Mouse (Mus musculus): ENCODE results near the gene Zfp27.
"Not testable (repeated sequence)": the region's sequence is repeated elsewhere in the genome, so short reads cannot be mapped to it uniquely, and the experiment has no call there.

The Zfp27 gene

DNA sequence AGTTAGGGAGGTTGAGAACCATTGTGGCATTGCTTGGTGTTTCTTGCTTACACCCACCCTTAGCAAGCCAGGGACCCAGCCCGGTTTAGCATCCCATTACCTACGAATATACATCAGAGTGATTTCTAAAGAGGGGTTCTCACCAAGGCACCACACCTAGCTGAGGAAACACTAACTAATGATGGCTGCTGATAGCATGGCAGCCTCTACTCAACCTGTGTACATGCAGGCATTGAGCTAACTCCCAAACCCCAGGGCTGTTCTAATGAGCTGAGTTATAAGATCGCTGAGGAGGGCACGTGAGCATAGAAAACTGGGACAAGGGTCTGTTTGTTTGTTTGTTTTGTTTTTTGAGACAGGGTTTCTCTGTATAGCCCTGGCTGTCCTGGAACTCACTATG is 13.6 kb downstream of the Zfp27 start:
- in situ Hi-C loops (cut with MboI, MseI), result no loop called here

DNA sequence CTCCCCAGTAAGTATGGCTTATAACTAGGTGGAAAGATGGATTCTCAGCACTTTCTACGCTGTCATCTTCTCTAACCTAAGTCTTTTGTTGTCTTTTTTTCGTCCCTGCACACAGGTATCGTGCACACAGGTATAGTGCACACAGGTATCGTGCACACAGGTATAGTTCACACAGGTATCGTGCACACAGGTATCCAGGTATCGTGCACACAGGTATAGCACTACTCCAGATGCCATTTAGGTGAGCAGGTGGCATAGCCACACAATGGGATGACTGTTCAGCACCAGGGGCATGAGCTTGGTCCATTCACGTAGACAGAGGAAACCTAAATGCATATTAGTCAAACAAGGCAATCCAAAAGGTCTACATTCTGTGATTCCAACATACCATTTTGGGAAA is 15.9 kb downstream of the Zfp27 start:
- in situ Hi-C loops (cut with MboI, MseI), result no loop called here

DNA sequence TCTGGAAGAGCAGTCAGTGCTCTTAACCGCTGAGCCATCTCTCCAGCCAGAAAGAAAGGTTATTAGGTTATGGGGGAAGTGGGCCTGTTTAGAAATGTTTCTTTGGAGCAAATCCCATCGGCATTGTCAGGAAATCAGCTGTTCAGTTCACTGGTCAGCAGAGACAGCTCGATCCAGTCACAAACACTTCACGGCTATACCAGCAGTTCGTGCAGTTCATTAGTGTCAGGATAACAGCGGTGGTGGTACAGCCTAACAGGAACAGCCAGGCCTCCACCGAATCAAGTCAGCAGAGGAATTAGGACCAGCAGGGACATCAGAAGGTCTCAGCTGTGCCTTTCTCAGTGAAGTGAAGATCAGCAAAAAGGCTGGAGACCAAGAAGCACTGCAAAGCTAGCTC is 25.5 kb downstream of the Zfp27 start:
- in situ Hi-C loops (cut with MboI, MseI), result no loop called here

DNA sequence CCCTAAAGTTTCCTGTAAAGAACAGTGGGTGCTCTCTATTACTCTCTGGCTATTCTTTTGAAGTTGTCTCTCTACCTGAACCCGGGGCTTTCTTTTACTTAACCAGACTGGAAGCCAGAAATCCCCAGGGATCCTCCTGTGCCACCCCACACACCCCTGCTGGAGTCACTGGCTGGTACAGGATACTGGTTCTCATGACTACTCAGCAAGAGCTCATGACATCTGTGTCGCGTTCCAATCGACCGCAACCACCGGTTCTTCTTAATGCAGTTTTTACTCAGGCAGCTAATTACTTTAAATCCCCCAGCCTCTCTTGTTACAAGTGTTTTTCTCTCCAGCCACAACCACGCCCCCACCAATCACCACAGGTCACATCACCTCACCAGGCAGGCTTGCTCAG is 26.3 kb downstream of the Zfp27 start:
- in situ Hi-C loops (cut with MboI, MseI), result no loop called here

DNA sequence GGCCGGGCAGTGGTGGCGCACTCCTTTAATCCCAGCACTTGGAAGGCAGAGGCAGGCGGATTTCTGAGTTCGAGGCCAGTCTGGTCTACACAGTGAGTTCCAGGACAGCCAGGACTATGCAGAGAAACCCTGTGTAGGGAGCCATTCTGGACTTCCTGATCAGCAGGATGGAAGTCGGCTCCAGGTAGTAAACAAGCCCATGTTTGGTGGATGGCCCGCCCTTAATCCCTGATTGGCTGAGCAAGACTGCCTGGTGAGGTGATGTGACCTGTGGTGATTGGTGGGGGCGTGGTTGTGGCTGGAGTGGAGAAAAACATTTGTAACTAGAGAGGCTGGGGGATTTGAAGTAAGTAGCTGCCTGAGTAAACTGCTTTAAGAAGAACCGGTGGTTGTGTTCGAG is 28.8 kb downstream of the Zfp27 start:
- in situ Hi-C loops (cut with MboI, MseI), result not testable (repeated sequence)

DNA sequence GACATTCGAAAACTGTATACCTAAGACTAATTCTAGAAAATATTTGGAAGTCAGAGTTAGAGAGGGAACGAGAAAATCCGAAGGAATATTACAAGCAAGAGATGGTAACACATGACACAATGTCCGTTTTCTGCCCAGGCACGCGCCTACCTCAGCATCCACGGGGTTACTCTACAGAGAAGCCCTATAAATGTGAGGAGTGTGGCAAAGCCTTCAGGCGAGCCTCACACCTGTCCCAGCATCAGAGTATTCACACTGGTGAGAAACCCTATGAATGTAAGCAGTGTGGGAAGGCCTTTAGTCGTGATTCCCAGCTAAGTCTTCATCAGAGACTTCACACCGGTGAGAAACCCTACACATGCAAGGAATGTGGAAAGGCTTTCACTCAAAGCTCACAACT is 32.1 kb downstream of the Zfp27 start:
- in situ Hi-C loops (cut with MboI, MseI), result no loop called here

DNA sequence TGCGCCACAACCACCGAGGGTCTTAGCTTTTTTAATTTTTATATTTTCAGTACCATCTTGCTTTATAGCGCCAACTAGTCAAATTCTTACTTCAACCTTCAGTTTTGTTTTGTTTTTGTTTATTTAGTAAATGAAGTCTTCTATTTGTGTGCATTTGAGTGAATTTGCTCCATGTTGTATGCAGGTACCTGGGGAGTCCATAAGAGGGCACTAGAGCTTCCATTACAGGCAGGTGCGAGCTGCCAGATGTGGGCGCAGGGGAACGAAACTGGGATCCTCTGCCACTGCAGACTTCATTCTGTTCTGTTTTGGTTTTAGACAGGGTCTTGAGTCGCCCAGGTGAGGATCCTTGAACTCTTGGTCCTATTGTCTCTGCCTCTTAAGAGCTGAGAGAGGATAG is 44.7 kb downstream of the Zfp27 start:
- in situ Hi-C loops (cut with MboI, MseI), result loop anchor here (5.0 kb wide), 1 partner anchor 91 kb away; the partner anchor contains the start of gene Zfp74

DNA sequence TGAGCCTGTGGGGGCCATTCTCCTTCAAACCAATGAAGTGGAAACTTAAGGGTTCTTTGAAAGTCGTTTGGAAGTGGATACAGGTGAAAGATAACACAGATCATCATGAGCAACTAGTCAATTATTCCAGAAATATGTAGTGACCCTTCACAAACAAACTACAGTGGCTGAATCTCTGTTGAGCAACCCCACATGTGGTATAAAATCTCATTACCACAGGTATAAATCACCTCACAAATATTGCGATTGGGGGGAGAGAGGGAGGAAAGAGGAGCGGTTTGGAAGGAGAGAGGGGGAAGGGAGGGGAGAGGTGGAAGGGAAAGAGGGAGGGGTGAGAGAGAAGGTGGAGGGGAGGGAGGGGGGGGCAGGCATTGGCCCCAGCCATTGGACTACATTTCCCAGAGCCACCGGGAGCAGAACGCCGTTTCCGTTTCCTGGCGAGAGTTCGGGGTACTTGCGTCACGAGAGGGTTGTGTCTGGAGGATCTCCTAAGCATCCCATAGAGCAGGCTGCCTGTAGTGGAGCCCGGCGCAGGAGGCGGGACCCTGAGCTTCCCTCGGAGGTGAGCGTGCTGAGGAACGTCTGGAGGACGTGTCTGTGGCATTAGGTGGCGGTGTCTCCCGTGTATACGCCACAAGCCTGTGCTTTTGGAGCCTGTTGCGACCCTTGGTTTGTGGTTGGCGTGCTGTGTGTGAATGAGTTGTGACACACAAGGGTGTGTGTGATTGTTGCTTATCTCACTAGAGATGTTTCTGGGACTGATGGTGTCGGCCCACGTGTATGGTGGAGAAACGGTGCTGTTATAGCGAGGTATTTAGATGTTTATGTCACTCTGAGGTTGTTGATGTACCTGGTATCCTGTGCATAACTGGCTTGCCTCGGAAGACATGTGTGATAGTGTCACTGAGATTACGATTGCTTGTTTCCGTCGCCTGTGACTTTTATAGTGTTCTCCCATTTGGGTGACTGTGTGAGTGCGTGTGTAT is 46.5 kb downstream of the Zfp27 start, which contains the start of gene Zfp420:
Gene Zfp420 (plus strand): TSS at position 448 of the 986 bp plus-strand sequence.
- in situ Hi-C loops (cut with MboI, MseI), result loop anchor here (5.0 to 10.0 kb wide), 2 partner anchors 45 to 92 kb away; partner anchors contain the start of genes Zfp27, Zfp383 and Zfp74

DNA sequence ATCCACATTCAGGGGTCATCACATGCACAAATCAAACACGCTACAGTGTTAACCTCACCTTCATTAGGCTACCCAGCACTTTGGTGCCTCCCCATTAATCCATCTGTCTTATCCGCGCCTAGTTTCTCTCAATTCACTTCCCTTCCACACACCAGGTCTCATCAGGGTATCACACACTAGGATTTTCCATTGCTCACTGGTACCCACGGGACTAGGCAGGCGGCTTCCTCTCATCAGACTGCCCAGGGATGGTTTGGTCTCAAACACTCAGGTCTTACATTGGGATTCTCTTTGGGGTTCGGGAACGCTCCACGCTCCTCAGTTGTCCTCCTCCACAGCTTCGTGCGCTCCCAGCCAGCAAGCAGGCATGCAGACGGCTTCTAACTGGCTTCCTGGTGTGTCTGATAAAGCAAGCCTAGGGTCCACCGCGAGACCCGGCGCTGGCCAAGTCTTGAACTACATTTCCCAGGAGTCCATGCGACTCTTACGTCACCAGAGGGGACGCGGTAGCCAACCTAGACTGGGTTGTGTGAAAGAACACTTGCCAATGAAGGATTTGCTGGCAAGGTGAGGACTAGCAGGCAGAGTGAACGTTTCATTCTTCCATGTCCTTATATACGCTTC is 53.0 kb downstream of the Zfp27 start, which contains the start of gene Zfp940:
Gene Zfp940 (minus strand): TSS at position 451 of the 624 bp plus-strand sequence.
- in situ Hi-C loops (cut with MboI, MseI), result loop anchor here (10.0 kb wide), 1 partner anchor 51 kb away; the partner anchor contains the start of genes Zfp27 and Zfp383

DNA sequence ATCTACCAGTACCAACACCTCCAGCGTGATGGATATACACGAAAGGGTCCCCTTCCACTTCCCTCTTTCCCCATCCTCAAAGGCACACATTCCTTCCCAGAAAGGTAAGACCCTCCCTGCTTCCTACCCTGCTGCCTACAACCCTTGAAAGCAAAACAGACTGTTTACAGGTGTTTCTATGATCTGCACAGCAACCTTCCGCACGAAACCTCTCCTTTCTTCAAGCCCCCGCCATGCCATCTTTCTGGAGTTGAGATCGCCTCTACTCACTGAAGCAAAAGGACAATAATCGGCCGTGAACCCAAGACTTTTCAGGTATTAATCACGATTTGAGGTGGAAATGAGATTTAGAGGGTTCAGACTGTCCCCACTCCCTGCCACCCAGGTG is 53.5 kb downstream of the Zfp27 start:
- in situ Hi-C loops (cut with MboI, MseI), result loop anchor here (10.0 kb wide), 1 partner anchor 52 kb away; the partner anchor contains the start of genes Zfp27 and Zfp383

DNA sequence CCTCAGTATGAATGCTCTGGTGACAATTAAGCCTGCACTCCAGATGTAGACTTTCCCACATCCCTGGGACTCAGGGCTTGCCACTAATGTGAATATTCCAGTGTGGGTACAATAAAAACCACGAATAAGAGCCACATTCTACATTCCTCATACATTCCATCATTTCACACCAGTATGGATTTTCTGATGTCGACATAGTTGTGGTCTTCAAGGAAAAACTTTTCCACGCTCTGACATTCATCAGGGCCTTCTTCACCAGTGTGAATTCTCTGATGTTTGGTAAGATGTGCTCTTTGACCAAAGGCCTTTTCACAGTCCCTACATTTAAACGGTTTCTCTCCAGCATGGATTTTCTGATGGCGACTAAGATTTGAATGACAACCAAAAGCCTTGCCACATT is 61.8 kb downstream of the Zfp27 start:
- in situ Hi-C loops (cut with MboI, MseI), result no loop called here

Measured in regulatory T cell (primary cell).